Mouse (Mus musculus): Measurements from ENCODE around the gene Rusc2.

Gene Rusc2

DNA sequence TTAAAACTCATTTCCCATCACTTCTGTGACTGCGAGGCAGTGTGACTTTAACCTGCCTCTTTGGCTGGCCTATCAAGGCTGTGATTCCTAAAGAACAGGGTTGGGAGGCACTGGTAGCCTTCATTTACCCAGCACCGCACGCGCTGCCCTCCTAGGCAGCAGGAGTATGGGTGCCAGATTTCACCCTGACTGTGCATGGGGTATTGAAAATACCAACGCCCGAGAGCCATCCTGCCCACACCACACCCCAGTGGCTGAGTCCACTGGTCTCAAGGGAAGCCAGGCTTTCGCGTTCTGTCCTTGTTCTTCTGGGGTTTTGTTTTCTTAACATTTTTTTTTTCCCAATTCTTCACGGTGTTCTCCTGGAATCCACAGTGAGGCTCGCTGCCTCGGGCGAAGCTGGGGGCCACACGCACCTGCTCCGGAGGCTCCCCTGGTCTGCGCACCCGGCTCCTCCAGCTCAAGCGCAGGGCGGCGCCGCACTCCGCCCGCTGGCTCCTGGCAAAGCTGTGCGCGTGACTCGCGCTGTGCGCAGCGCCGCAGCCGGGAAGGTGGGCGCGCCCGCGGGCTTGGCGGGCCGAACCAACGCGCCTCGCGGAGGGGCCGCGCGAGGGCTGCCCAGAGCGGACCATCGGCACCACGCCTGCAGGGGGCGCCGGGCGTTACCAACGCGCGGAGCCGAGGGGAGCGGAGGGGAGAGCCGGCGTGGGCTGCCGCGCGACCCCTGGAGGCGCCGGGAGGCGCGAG lies at the start of gene Rusc2:
Gene Rusc2 (plus strand): TSS at position 572 of the 747 bp plus-strand sequence.
- peak; percentile 84 to 85 for DNase-seq

DNA sequence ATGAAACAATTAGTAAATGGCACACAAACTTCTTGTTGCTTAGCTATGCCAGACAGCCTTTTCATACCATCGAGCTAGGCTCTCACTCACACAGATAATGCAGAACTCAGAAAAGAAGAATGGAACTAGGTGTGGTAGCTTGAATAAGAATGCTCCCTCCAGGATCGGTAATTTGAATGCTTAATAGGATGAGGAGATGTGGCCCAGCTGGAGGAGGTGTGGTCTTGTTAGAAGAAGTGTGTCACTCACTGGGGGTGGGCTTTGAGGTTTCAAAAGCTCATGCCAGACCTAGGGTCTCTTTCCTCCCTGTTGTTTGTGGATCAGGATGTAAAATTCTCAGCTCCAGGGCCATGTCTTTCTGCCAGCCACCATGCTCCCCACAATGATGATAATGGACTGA lies 47.0 kb upstream of the Rusc2 start:
- no peak for DNase-seq

DNA sequence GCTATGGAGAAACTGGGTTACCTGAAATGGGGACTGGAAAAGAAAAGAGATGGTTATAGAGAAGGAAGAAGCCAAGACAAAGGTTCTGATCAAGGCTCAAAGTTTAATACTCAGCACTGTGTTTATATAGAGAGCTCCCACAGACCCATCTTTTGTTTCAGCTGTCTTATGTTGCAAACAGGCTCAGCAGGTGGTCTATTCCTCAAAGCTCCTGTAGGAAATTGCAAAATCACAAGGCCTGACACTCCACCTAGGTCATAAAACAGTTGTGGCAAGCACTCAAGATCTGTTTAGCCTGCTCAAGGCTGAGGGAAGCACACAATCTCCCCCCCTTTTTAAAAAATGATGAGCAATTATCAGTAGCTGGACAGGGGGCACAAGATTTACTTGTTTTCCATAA lies 45.6 kb upstream of the Rusc2 start:
- no peak for DNase-seq

DNA sequence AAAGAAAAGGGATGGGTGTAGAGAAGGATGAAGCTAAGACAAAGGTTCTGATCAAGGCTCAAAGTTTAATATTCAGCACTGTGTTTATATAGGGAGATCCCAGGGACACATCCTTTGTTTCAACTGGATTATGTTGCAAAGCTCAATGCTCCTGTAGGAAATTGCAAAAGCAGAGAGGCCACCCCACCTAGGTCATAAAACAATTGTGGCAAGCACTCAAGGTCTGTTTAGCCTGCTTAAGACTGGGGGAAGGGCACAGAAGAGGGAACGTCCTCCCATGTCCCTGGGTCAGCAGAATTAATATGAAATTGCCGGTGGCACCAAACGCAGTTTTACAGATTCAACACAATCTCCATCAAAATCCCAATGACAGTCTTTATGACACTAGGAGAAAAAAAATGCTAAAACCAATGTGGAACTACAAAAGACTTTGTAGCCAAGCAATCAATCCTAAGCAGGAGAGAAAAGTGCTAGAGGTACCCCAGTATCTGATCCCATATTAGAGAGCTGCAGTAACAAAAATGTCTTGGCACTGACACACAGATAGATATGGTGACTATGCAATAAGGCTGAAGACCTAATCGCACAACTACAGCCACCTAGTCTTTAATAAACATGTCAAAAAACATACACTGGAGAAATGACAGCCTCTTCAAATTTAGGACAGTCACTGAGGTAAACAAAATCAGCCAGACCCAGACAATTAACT lies 41.5 kb upstream of the Rusc2 start:
- no peak for DNase-seq

DNA sequence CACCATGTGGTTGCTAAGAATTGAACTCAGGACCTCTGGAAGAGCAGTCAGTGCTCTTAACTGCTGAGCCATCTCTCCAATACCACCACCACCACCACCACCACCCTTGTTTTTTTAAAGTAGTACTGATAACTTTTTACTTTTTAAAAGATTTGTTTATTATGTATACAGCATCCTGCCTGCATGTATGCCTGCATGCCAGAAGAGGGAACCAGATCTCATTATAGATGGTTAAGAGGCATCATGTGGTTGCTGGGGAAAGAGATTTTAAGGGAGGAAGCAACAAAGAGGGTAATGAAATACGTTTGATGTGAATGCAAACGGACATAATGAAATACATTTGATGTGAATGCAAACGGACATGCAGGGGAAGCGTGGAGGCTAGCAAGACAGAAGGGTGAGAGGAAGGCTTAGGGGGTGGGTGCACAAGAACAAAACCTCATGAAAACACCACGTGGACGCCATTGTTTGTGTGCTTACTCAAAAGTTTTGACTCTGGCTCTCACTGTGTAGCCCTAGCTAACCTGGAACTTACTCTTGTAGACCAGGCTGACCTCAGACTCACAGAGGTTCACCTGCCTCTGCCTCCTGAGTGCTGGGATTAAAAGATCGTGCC lies 40.4 kb upstream of the Rusc2 start:
- no peak for DNase-seq

DNA sequence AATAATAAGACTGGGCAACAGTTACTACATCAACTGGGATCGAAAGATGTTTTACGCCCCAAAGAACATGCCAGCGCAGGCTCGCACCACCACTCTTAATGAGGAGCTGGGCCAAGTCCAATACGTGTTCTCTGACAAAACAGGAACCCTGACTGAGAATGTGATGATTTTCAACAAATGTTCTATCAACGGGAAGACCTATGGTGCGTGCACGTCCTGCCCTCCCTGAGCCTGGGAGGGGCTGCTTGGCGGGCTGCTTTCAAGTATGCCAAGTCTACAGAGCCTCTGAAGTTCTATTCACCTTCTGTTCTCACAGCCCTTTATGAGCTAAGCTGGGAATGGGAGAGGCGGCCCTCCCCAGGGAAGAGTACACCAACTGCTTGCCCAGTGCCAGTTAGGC lies 39.3 kb upstream of the Rusc2 start:
- no peak for DNase-seq

DNA sequence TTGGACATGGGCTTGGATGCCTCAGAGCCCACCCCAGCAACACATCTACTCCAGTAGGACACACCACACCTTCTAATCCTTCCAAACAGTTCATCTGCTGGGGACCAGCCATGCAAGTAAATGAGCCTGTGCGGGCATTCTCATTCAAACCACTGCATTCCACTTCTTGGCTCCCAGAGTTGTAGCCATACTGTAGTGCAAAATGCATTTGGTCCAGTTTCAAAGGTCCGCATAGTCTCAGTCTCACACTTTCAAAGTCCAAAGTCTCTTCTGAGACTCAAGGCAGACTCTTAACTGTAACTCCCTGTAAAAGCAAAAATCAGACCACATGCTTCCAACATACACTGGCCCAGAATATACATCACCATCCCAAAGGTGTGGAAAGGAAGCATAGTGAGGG lies 36.8 kb upstream of the Rusc2 start:
- peak in 1 of 2 experiments; percentile 22 for DNase-seq

DNA sequence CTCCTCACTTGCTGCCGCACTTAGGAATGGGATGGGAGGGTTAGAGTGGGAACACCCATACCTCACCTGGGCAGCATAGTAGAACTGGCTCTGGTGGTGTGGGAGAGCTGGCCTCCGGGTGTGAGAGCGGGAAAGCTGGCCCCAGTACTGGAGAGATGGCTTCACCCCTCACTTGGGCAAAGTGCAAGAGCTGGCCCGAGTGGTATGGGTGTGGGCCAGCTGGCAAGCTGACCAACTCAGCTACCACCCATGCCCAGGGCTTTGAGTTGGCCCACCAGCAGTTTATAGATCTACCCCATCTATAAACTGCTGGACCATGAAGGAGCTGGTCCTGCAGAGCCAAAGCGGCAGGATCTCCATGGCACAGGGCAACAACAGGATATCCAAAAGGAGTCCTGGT lies 32.6 kb upstream of the Rusc2 start:
- peak; percentile 42 to 59 for DNase-seq

DNA sequence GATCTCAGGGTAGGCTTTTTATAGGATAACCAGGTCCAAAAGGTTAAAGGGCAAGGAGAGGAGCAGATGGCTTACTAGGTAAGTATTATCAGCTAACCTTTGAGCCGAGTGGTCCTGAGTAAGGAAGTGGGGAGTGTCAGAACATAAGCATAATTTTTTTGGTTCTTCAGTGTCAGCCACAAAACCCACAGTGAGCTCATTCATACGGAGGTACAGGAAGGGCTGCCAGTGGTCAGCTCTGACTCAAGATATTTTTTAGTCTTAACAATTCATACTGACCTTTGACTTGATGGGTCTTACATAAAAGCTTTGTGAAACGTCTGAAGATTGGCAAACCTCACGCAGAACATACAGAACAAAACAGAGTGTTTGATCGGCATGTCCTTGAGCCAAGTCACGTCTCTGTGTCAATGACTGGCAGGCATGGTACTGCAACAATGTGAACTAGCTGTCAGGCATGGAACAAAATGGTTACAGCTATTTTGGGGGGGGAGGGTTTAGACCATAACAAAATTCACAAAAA lies 31.7 kb upstream of the Rusc2 start:
- no peak for DNase-seq

DNA sequence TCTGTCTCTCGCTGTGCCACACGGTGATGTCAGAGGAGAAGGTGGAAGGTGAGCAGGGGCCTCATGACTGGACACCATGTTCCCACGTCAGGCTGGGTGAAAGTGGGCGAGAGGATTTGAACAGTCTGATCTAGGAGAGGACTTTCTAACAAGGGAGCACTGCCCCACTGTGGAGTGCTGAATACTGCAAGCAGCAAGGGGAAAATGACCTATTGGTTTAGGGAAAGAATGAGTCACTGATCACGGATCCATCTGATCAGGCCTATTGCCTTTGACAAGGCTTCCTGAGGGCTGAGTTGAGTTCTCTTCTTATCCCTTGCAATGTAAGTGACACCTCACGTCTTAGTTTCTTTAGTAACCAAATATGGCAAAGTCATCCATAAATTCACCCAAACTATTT lies 28.1 kb upstream of the Rusc2 start:
- DNase-seq, result no peak

DNA sequence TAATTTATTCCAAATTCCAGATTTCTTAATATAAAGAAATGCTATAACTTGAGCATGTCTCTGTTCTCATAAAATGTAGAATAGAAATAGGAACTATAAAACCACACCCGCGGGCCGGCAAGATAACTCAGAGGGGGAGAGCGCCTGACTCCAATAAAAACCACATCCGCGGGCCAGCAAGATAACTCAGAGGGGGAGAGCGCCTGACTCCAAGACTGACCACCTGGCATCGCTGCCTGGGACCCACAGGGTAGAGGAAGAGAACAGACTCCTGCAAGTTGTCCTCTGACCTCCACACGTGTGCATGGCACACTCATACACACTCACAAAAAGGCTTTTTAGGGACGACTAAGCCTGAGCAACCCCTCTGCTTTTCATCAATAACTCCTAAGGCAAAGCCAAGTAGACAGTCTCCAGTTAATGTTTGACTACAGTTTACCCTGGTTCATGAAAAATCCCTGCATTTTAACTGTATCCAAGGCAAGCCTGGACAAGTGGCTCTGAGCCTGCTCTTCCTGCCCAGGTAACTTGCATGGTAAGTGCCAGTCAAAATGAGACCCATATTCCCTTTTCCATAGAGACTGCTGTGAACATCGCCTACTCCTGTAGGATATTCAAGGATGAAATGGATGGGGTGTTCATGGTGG lies 16.7 kb upstream of the Rusc2 start:
- DNase-seq, result no peak

DNA sequence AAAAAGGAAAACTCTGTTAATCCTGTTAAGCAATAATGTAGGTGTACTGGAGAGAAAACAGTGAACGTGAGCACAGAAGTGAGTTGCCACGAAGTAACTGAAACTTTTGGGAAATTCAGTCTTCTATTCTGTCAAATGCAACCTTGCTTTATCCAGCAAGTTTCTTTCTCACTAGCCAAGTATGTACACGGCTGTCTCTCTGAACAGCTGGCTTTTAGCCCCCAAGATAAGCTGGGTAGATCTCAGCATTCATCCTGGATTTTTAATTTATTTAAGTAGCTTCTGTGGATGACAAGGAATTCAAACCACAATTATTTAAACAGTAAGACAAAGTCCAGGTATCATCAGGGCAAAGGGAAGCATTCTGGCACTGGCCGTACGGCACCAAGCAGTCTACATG lies 14.5 kb upstream of the Rusc2 start:
- no peak for DNase-seq

DNA sequence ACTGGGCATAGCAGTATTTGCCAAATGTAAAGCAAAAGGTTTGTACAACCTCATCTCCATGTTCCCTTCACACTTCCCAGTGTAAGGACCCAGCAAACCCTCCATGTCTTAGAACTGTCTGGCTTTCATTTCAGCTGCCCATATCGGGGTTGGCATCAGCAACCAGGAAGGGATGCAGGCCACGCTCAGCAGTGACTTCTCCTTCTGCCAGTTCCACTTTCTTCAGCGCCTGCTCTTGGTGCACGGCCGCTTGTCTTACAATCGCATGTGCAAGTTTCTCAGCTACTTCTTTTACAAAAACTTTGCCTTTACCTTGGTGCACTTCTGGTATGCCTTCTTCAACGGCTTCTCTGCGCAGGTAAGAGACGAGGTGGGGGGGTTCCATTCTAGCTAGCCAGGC lies 14.0 kb upstream of the Rusc2 start:
- no peak for DNase-seq

DNA sequence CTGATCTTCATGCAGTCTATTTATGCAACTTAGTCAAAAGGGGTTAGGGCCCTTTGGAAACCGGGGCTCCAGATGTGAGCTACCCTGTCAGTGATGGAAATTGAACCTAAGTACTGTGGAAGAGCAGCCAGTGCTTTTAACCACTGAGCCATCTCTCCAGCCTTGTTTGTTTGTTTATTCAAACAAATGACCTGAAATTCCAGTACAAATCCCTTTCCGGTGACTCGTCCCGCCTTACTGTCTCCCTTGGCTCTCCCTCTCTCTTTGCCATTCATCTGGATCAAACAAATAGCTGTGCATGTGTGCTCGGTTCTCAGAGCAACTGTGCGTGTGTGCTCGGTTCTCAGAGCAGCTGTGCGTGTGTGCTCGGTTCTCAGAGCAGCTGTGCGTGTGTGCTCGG lies 10.4 kb upstream of the Rusc2 start:
- no peak for DNase-seq

DNA sequence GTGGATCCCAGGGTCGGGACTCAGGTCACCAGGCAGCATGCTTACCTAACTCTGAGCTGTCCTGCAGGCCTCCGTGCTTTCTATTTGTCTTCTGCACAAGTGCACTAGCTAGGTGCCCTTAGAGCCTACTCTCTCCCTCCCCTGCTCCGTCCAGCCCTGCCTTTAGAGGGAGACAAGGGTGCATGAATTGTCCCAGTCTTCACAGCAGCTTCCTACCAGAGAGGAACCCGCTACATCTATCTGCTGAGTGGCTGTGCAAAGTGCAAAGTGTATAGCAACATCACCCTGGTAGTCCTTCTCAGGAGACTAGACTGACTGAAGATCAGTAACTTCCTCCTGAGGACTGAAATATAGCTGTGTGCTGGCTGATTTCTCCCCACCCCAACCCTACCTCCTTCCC lies 9.6 kb upstream of the Rusc2 start:
- DNase-seq, result peak; percentile 72 to 83

DNA sequence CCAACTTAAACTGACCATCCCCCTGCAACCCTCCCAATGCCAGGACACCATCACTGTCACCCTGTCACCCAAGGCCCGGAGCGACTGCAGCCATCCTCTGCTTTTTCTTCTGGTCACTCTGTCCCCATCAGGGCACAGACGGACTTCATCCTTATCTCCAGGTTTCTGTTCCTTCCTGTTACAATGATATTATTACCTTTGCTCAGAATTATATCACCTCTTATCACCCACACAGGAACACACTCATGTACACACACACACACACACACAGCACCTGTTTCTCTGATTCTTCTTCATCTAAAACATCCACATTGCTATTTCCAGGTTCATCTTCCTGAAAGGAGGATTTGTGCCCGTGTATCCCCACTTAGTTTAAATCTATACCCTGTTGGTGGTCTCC lies 7.5 kb upstream of the Rusc2 start:
- DNase-seq, result no peak

DNA sequence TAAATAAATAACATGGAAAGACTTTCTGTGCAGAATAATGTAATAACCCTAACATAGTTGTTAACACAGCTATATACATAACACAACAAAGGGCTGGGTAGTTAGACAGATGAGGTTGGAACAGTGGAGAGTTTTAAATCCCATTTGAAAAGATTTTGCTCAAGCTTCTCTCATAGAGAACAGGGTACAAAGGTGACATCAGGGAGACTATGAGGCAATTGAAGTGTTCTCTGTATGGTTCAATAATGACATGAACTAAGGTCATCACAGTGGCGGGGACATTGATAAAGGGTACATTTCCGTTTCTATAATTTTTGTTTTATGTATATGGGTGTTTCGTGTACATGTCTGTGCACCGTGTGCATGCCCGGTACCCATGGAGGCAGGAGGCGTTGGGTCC lies 2.2 kb upstream of the Rusc2 start:
- no peak for DNase-seq

DNA sequence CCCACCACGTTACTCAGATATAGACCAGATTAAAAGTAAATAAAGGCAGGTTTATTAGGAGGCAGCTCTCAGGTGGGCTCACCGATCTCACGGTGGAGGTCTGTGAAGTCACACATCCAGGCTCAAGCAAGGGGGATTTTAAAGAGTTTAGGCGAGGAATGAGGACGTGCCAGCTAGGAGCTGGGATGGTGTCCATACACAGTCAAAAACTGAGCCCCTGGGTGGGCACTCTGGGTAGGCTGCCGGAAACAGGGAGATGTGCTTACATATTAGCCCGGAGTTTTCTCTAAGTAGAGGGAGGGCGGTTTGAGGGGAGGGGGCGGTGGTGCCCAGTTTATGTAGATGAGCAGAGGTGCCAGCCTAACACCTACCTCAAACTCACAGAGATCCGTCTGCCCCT lies 828 bp upstream of the Rusc2 start:
- DNase-seq, result no peak

DNA sequence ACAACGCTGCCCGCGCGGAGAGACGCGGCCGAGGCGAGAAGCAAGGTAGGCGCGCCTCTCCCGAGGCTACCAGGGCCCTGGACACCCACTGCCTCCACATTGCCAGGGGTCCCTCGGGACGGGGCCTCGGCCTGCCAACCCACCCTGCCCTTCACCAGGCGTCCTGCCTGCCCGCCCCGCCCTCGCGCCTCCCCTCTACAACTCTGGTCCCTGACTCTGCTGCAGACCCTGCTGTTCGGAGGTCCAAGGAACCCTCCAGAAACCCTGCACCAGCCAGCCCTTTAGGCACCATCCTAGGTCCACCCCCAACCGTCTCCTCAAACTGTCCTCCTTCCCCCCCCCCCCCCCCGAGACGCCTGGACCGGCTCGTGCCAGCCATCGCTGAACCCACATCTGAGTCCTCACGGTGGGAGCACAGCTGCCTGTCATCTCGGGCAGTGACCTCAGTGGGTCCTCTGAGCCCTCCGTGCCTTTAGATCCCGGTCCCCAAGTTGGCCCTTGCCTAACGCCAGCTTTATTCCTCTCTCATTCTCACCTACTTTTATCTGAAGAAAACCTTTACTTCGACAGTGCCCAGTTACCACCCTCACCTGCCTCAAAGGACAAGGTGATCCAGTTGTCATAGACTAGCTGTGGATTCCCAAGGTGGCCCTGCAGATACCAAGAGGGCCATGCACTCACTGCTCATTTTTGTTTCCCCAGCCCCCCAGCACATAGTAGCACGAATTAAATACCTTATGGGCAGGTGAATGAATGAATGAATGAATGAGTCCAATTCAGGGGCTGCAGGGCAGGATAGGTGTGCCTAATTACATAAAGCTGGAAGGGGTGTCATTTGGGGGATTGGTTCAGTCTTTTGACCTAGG lies 609 bp downstream of the Rusc2 start:
- DNase-seq, result no peak

DNA sequence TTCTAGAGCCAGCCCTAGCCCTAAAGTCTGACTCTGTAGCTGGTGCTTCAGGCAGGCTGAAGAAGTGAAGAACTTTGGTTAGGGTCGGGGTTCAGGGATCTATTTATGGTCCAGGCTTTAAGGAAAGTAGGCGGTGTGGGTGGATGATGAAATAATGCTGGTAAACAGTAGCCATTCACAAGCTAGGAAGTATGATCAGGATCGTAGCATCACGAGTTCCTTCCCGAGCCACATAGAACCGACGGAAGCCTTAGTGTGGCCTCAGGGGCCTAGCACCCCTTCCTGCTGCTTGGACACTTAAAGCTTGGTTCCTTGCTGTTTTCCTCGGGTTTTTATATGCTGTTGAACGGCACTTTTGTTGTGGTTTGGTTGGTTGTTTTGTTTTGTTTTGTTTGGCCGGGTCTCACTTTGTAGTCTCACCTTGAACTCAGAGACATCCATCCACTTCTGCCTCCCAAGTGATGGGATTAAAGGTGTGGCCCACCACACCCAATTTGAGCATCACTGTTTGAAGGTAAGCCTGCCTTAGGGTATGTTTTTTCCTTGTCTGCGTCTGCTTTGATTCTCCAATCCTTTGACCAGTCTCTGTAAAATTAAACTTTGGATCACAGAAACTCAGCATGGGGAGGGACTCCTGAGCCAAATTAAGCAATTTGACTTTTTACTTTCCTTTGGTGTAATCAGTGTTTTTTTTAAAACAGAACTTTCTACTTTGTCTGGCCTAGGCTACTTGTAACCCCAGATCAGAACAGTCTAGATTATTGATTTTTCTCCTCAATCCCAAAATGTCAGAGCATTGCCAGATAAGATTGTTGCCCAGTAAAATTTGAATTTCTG lies 1.7 kb downstream of the Rusc2 start:
- peak in 1 of 2 experiments; percentile 44 for DNase-seq

DNA sequence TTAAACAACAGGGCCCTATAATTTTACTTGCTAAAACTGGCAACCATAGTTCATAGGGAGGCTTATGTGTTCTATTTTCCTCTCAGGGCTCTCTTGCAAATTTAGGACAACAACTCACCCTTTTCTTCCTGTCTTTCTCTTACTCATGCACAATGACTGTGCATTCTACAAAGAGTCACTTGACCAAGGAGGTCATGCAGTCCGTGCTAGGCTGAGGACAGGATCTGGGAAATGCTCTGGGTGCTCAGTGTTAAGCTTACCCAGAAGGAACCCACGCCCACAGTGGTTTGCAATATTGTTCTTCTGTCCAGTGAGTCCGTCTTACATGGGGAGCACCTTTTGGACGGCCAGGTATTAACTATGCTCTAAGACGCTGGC lies 2.3 kb downstream of the Rusc2 start:
- no peak for DNase-seq

DNA sequence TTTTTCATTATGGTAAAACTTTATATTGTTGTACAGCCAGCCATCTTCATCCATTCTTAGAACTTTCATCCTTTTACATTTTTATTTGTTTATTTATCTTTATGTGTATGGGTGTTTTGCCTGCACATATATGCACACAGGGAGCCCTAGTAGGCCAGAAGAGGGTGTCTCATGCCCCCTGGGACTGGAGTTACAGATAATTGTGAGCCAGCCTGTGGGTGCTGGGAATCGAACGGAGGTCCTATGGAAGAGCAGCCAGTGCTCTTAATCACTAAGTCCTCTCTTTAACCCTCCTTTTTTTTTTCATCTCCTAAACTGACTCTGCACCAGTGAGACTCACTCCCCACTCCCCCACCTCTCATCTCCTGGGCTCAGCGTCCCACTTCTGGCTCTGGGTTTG lies 2.8 kb downstream of the Rusc2 start:
- DNase-seq, result no peak
